Mouse (Mus musculus) small intestine, adult 2 months (tissue): ENCODE results near the gene Cep55.

Experiments
- CTCF ChIP-seq: fragments of 200-500 bp; IDR thresholded peaks from 2 replicates; pipeline ENCODE4 v1.5.1; 2012; ENCODE audit warnings: low read depth, mild to moderate bottlenecking, control low read depth, inconsistent platforms, low read length, moderate library complexity, mixed read lengths; ENCODE audit not compliant: insufficient replicate concordance, insufficient read length; ENCODE audit errors: extremely low read depth
- POLR2A ChIP-seq: fragments of 200-500 bp; IDR thresholded peaks from 2 replicates; pipeline ENCODE4 v1.6.1; 2012; ENCODE audit warnings: low read depth, mild to moderate bottlenecking, control low read depth, inconsistent platforms, low read length, moderate library complexity

DNA sequence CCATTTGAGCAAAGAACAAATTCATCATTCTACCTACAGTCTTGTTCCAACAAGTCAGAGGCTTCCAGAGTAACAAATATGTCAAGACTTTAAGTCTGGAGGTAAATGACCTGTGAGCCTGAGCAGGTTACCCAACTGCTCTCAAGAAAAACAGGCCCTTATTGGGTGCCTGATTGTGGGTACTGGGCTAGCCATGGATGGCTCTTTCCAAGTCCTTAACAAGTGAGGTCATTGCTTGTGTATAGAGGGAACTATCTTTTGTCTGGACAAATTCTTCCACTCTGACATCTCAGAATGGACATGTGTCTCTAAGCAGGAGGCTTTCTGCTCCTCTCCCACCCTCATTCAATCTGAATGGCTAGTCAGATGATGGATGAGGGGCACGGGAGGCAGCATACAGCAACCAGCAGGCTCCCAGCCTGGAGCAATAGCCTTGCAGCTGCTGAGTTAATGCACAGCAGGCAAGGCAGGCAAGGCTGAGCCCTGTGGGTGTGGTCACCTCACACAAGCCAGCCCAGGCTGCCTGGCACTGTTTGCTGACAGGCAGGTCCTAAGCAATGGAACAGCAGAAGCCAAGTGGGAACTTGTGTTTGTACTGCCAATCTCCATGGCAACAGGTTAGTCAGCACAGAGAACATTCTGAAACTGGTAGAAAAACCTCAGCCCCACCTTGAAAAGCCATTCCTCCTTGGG is 39.5 kb upstream of the Cep55 start:
- TF ChIP-seq CTCF (no peak), POLR2A (no peak)
